9 mouse cellular contexts compared by ENCODE assay signal in genomic region chrX:140062135-140062975, GRCm38 (mm10). TPM values are rescaled to one million over a fixed set of nuclear protein-coding genes. Genes with fewer than 3 reads are reported as not detected.
A peak's percentile ranks its signal among the peaks of the same experiment; 100 is the strongest.
DNase-seq lines count a peak whose midpoint lies in the region; ATAC-seq lines count a peak whose summit lies in the region.
"Had no signal": no experiment of that assay in that cellular context is flagged by ENCODE, and none has a peak within 500 bp of the region (broad histone marks: within the 10 kb centered on the region; RNA-seq: fewer than 3 reads in every experiment).

TSS of gene Nup62cl (minus strand) at chrX:140062712.
TSS of gene Pih1h3b (plus strand) at chrX:140062879.

- H3K36me3 ChIP-seq in forebrain, embryonic 14.5 days (ENCODE audit: control insufficient read depth, insufficient read depth, low read length): no peaks in the 10 kb centered on the region
- H3K36me3 ChIP-seq in limb, embryonic 11.5 days (ENCODE audit: control insufficient read depth, insufficient read depth, low read length): no peaks in the 10 kb centered on the region
- H3K36me3 ChIP-seq in midbrain, embryonic 10.5 days: no peaks in the 10 kb centered on the region
- H3K36me3 ChIP-seq in stomach, embryonic 15.5 days: no peaks in the 10 kb centered on the region

- ATAC-seq in forebrain, embryonic 14.5 days: peak; percentile 85
- peak; percentile 85 to 96 for ATAC-seq in hematopoietic stem cell, adult 5-6 weeks (replicated peaks in 1 of 2; ENCODE audit: insufficient read depth in 1 of 2, low FRiP score in 2 of 2, low TSS enrichment in 1 of 2, low read depth in 1 of 2, poor library complexity in 2 of 2, severe bottlenecking in 2 of 2)
- ATAC-seq in limb, embryonic 11.5 days (ENCODE audit: insufficient number of reproducible peaks, low FRiP score, low TSS enrichment, low read depth): peak; percentile 75; the same call in 1 of the 2 replicates
- peak; percentile 73 for ATAC-seq in stomach, embryonic 15.5 days (ENCODE audit: insufficient read depth, low FRiP score, low read depth)

- peak within 1 kb of the TSS; percentile 49 for H3K4me2 ChIP-seq in forebrain, embryonic 14.5 days (ENCODE audit: low read length)
- peak within 1 kb of the TSS; percentile 35 for H3K4me2 ChIP-seq in limb, embryonic 11.5 days (ENCODE audit: low read depth, severe bottlenecking)
- H3K4me2 ChIP-seq in stomach, embryonic 15.5 days: peak within 1 kb of the TSS; percentile 56

- WGBS in forebrain, embryonic 14.5 days: 37% methylated on average over 64 of the region's 64 CpGs
- WGBS in limb, embryonic 11.5 days: 34% methylated on average over 62 of the region's 64 CpGs
- WGBS in midbrain, embryonic 10.5 days: 32% methylated on average over 58 of the region's 64 CpGs
- 22% methylated on average over 61 of the region's 64 CpGs for WGBS in stomach, embryonic 15.5 days

- H3K27me3 ChIP-seq in forebrain, embryonic 14.5 days (replicated peaks; ENCODE audit: control insufficient read depth, insufficient read depth, low read length): 0 out of 2 replicates have a peak, but pooled peaks cover 8% of the 10 kb centered on the region
- peaks cover 17% of the 10 kb centered on the region for H3K27me3 ChIP-seq in limb, embryonic 11.5 days (ENCODE audit: control insufficient read depth, insufficient read depth, low read length)
- peaks cover 60% of the 10 kb centered on the region for H3K27me3 ChIP-seq in midbrain, embryonic 10.5 days (ENCODE audit: low read depth, poor library complexity, severe bottlenecking)
- peaks cover 15% of the 10 kb centered on the region; the same call in 1 of the 2 replicates for H3K27me3 ChIP-seq in stomach, embryonic 15.5 days (replicated peaks)

- intact Hi-C loops in heart, postnatal 25 days (cut with DNase I): no loop called here

- no peak within 1 kb of the TSS for H3K27ac ChIP-seq in brown adipose tissue, adult 24 weeks (replicated peaks; ENCODE audit: low read depth, low read length)
- H3K27ac ChIP-seq in forebrain, embryonic 14.5 days (ENCODE audit: low read depth, low read length): no peak within 1 kb of the TSS
- H3K27ac ChIP-seq in limb, embryonic 11.5 days (replicated peaks; ENCODE audit: low read depth, low read length): no peak within 1 kb of the TSS
- no peak within 1 kb of the TSS for H3K27ac ChIP-seq in midbrain, embryonic 10.5 days (replicated peaks)
- no peak within 1 kb of the TSS for H3K27ac ChIP-seq in stomach, embryonic 15.5 days
- H3K27ac ChIP-seq: macrophage had no signal

- no peaks in the 10 kb centered on the region for H3K4me1 ChIP-seq in brown adipose tissue, adult 24 weeks (ENCODE audit: control insufficient read depth, insufficient read depth, insufficient read length, low read length)
- H3K4me1 ChIP-seq in forebrain, embryonic 14.5 days (ENCODE audit: control insufficient read depth, insufficient read depth, low read length): no peaks in the 10 kb centered on the region
- no peaks in the 10 kb centered on the region for H3K4me1 ChIP-seq in limb, embryonic 11.5 days (ENCODE audit: control insufficient read depth, insufficient read depth, low read length)
- H3K4me1 ChIP-seq in midbrain, embryonic 10.5 days: no peaks in the 10 kb centered on the region; the same call in 1 of the 2 replicates
- H3K4me1 ChIP-seq in stomach, embryonic 15.5 days: no peaks in the 10 kb centered on the region

- peaks cover 4% of the 10 kb centered on the region; the same call in 1 of the 2 replicates for H3K9me3 ChIP-seq in forebrain, embryonic 14.5 days (replicated peaks; ENCODE audit: control insufficient read depth, low read length)
- peaks cover 5% of the 10 kb centered on the region; the same call in 1 of the 2 replicates for H3K9me3 ChIP-seq in limb, embryonic 11.5 days (ENCODE audit: control insufficient read depth, low read length)
- H3K9me3 ChIP-seq in midbrain, embryonic 10.5 days (replicated peaks): peaks cover 14% of the 10 kb centered on the region; the same call in 1 of the 2 replicates
- no peaks in the 10 kb centered on the region for H3K9me3 ChIP-seq in stomach, embryonic 15.5 days

- DNase-seq in heart, adult 11 months: peak; percentile 91
- DNase-seq in heart, postnatal 25 days (ENCODE audit: low spot score): no peak
- peak; percentile 24 for DNase-seq in forebrain, embryonic 14.5 days (ENCODE audit: low spot score)
- DNase-seq in limb, embryonic 11.5 days (ENCODE audit: low spot score): peak; percentile 64
- DNase-seq in midbrain, embryonic 10.5 days (ENCODE audit: low spot score): peak; percentile 52

- peak within 1 kb of the TSS; percentile 61 for H3K4me3 ChIP-seq in brown adipose tissue, adult 24 weeks (ENCODE audit: insufficient read depth, low read depth, low read length)
- peak within 1 kb of the TSS; percentile 28 for H3K4me3 ChIP-seq in forebrain, embryonic 14.5 days (ENCODE audit: low read depth, low read length)
- H3K4me3 ChIP-seq in limb, embryonic 11.5 days (ENCODE audit: low read depth, low read length): peak within 1 kb of the TSS; percentile 22
- H3K4me3 ChIP-seq in midbrain, embryonic 10.5 days: peak within 1 kb of the TSS; percentile 52
- peak within 1 kb of the TSS; percentile 41 for H3K4me3 ChIP-seq in stomach, embryonic 15.5 days (replicated peaks)

- no peak within 1 kb of the TSS for H3K9ac ChIP-seq in forebrain, embryonic 14.5 days (ENCODE audit: low read length)
- H3K9ac ChIP-seq in limb, embryonic 11.5 days (ENCODE audit: low read length): no peak within 1 kb of the TSS
- H3K9ac ChIP-seq in stomach, embryonic 15.5 days: no peak within 1 kb of the TSS

RNA-seq across cellular contexts. Expression of gene Nup62cl, which starts in this region (rescaled TPM):
- not detected for total RNA-seq in heart, postnatal 25 days (2021)
- polyA plus RNA-seq in brown adipose tissue, adult 24 weeks (2012; ENCODE audit: insufficient read depth, insufficient read length, missing spikeins): not detected in 2 replicates
- polyA plus RNA-seq in forebrain, embryonic 14.5 days (2014; fragmentation: Nextera tagmentation; extraction: Ambion mirVana): 3.7 and 4.0 TPM in 2 replicates
- not detected in 2 replicates for total RNA-seq in hematopoietic stem cell, adult 5-6 weeks (2017)
- polyA plus RNA-seq in limb, embryonic 11.5 days (2014; fragmentation: Nextera tagmentation; extraction: Ambion mirVana): 4.4 and 4.6 TPM in 2 replicates
- polyA plus RNA-seq in midbrain, embryonic 10.5 days (2016; fragmentation: Nextera tagmentation; extraction: Ambion mirVana): 2.4 and 3.8 TPM in 2 replicates
- 7.1 and 9.3 TPM in 2 replicates for polyA plus RNA-seq in stomach, embryonic 15.5 days (2015; fragmentation: Nextera tagmentation; extraction: Ambion mirVana)
- polyA plus RNA-seq: macrophage had no signal

RNA-seq across cellular contexts. Expression of gene Pih1h3b, which starts in this region (rescaled TPM):
- total RNA-seq in heart, postnatal 25 days (2021): not detected
- polyA plus RNA-seq in brown adipose tissue, adult 24 weeks (2012; ENCODE audit: insufficient read depth, insufficient read length, missing spikeins): not detected in 2 replicates
- not detected in 2 replicates for polyA plus RNA-seq in forebrain, embryonic 14.5 days (2014; fragmentation: Nextera tagmentation; extraction: Ambion mirVana)
- total RNA-seq in hematopoietic stem cell, adult 5-6 weeks (2017): not detected in 2 replicates
- not detected in 2 replicates for polyA plus RNA-seq in limb, embryonic 11.5 days (2014; fragmentation: Nextera tagmentation; extraction: Ambion mirVana)
- not detected in 2 replicates for polyA plus RNA-seq in midbrain, embryonic 10.5 days (2016; fragmentation: Nextera tagmentation; extraction: Ambion mirVana)
- not detected in 2 replicates for polyA plus RNA-seq in stomach, embryonic 15.5 days (2015; fragmentation: Nextera tagmentation; extraction: Ambion mirVana)
- polyA plus RNA-seq: macrophage had no signal

Comparison
In these comparisons a context has a peak if more than half of its experiments do, and no peak if none do; other contexts are left out.
1. Peak in ATAC-seq in hematopoietic stem cell, adult 5-6 weeks; RNA of the genes that start here not detected or under 1 TPM.